Mouse (Mus musculus) testis, adult 2 months (tissue): Measurements from ENCODE around the gene Nr1h4.

Experiments used
- CTCF ChIP-seq: fragments of 200-500 bp; IDR thresholded peaks from 2 replicates; pipeline ENCODE4 v1.5.1; 2012; ENCODE audit warnings: low read depth, mild to moderate bottlenecking, inconsistent platforms, low read length, moderate library complexity; ENCODE audit not compliant: control insufficient read depth, insufficient read depth, insufficient replicate concordance
- POLR2A ChIP-seq: fragments of 200-500 bp; IDR thresholded peaks from 2 replicates; pipeline ENCODE4 v1.6.1; 2012; ENCODE audit warnings: low read depth, mild to moderate bottlenecking, inconsistent platforms, low read length, moderate library complexity; ENCODE audit not compliant: control insufficient read depth

DNA sequence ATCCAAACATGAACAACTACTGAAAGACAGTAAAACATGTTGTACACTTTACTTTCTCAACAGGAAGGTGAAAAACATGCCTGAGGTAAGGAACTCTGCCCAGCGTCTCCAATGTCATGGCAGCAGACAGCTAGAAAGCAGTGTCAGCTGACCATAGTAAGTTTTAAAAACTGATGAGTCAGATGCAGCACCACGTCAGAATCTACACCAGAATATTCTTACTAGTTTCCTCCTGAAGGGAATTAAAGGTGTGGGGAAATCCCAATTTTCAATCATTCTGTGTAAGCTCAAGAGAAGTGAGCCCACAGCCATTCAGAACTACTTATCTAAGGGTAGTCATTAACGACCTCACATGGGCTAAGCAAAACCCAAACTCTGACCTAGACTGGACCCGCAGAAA, 90.7 kb downstream of the Nr1h4 start:
- TF ChIP-seq POLR2A = no peak
- no peak for TF ChIP-seq CTCF
